Mouse (Mus musculus) heart, embryonic 11.5 days (tissue): ENCODE results near the gene Pth1r. TPM values are rescaled to one million over a fixed set of nuclear protein-coding genes. Genes with fewer than 3 reads are reported as not detected.

ENCODE experiments used
- polyA plus RNA-seq: library from polyadenylated mRNA; unstranded; fragments of >200 nt; fragmentation: Nextera tagmentation; extraction: Ambion mirVana; gene quantifications from 2 replicates; pipeline ENCODE4 v1.2.1, GENCODE M21; 2014

Pth1r gene
- polyA plus RNA-seq, 1 experiment from 2014 or later: 24.3 TPM

Other genes with a start within 250 kb of the Pth1r start
- gene Setd2, start 214.5 kb downstream of the Pth1r start, polyA plus RNA-seq: 33.0 and 39.0 TPM in 2 replicates
- 12.6 and 19.1 TPM in 2 replicates for gene Nradd, start 122.7 kb downstream of the Pth1r start, polyA plus RNA-seq
- gene Nbeal2, start 93.0 kb downstream of the Pth1r start, polyA plus RNA-seq: 1.4 and 1.6 TPM in 2 replicates
- 135 and 149 TPM in 2 replicates for gene Ccdc12, start 90.6 kb downstream of the Pth1r start, polyA plus RNA-seq
- gene Myl3, start 5.3 kb downstream of the Pth1r start, polyA plus RNA-seq: 3,236 and 3,494 TPM in 2 replicates
- not detected in 2 replicates for gene Prss42, start 51.0 kb upstream of the Pth1r start, polyA plus RNA-seq
- gene Prss44, start 66.8 kb upstream of the Pth1r start, polyA plus RNA-seq: not detected in 2 replicates
- gene Prss43, start 79.5 kb upstream of the Pth1r start, polyA plus RNA-seq: not detected in 2 replicates
- gene Prss45, start 87.4 kb upstream of the Pth1r start, polyA plus RNA-seq: not detected in 2 replicates
- gene Prss46, start 97.4 kb upstream of the Pth1r start, polyA plus RNA-seq: not detected in 2 replicates
- gene Prss50, start 110.8 kb upstream of the Pth1r start, polyA plus RNA-seq: 0.23 and 1.6 TPM in 2 replicates
- gene Als2cl, start 132.7 kb upstream of the Pth1r start, polyA plus RNA-seq: 0.64 and 1.7 TPM in 2 replicates
- gene Tmie, start 133.0 kb upstream of the Pth1r start, polyA plus RNA-seq: 0.07 TPM in 1 of 2 replicates, not detected in the other
- not detected in 2 replicates for gene Fam240a, start 169.7 kb upstream of the Pth1r start, polyA plus RNA-seq
- not detected in 2 replicates for gene Tdgf1, start 199.0 kb upstream of the Pth1r start, polyA plus RNA-seq
- 2.0 and 2.1 TPM in 2 replicates for gene Lrrc2, start 204.4 kb upstream of the Pth1r start, polyA plus RNA-seq
- 0.14 and 0.29 TPM in 2 replicates for gene Rtp3, start 243.4 kb upstream of the Pth1r start, polyA plus RNA-seq